Mouse (Mus musculus) left cerebral cortex, adult 9 months (tissue): ENCODE results near the gene Smg8.
"Not testable (repeated sequence)": the region's sequence is repeated elsewhere in the genome, so short reads cannot be mapped to it uniquely, and the experiment has no call there.

Experiments
- DNase-seq, 2 experiments: peaks; one replicate each; pipeline ENCODE4 v3.0.0; 2022; ENCODE audit warnings: low spot score in 2 of 2

Smg8 gene

GRCm38 (mm10) chr11:87086290-87086984 lies at the start of gene Smg8:
TSS of gene Smg8 (minus strand) at chr11:87086774.
- DNase-seq, result peak; percentile 49 to 83

- DNase-seq, result no peak
Measured at GRCm38 (mm10) chr11:87136233-87136632, 49.7 kb upstream of the Smg8 start.

DNA sequence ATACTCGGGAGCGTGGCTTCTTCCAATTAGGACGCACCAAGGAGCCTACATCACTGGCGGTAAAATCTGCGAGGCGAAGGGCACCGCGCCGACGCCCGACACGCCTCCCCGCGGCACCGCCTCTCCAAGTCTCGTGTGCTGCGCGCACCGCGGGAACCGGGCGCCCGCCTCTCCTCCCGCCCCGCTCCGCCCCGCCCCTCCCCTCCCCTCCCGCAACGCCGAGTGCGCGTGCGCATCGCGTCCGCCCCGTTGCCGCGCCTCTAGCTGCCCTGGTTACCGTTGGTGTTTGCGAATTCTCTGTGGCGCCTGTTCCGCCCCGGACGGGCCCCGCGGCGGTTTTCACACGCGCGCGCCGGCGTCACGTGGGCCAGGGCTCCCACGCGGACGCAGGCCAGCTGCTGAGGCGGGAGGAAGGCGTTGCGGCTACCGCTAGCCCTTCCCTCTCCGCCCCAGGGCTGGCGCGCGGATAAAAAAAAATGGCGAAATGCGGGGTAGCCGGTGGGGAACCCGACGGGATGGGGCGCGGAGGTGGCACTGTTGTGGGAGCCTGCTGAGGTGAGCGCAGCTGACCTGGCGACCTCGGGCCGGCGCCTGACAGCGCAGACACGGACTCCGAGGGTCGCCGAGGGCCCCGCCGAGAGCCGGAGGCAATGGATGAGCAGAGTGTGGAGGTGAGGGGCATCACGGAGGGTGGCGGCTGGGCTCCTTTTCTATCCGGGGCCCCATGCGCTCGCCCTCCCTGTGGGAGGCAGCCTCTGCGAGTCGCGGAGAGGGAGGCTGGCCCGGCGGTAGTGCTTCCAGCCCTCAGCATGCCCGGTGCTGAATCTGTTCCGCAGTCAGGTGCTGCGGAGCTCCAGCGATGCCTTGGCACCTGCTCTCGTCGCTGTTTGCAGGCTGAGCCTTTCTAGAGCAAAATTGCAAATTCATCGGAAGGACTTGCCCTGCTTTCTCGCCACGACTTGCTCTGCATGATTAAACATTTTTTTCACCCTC lies 40.5 kb upstream of the Smg8 start, which contains the start of gene Trim37:
Trim37 (plus strand) TSS at position 254 of the 993 bp plus-strand sequence.
- peak; percentile 74 to 89 for DNase-seq

GRCm38 (mm10) chr11:87126281-87126823 lies 39.8 kb upstream of the Smg8 start:
- DNase-seq, result no peak

DNA sequence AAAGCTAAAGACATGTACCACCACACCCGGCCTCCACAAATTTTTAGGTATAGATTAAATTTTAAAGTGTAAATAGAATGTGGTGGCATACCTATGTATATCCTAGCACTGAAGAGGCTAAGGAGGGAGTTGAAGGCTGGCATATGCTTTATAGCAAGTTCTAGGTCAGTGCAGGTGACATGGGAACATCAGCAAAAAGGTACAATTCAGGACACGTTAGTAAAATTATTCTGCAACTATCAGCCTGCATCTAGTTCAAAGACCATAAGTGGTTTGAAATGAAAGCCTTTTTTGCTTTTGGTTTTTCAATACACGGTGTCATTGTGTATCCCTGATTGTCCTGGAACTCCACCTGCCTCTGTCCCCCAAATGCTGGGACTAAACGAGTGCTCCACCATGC lies 39.0 kb upstream of the Smg8 start:
- no peak for DNase-seq

DNA sequence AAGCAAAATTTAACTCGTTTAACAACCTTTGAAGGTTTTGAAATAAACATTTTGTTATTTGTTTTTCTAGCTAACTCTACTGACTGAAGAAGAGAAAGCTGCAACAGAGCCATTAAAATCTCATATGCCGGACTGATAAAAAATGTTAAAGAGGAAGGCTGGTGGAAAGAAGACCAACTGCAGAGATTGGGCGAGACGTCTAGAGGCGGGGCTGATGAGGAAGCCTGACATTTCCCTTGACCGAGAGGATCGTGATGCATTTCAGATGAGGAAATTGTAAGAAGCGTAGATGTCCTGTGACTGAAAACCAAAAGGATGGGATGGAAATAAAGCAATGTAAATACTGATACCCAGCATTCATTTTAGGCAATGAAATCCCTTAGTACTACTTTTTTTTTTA lies 35.3 kb upstream of the Smg8 start:
- DNase-seq, result no peak

DNA sequence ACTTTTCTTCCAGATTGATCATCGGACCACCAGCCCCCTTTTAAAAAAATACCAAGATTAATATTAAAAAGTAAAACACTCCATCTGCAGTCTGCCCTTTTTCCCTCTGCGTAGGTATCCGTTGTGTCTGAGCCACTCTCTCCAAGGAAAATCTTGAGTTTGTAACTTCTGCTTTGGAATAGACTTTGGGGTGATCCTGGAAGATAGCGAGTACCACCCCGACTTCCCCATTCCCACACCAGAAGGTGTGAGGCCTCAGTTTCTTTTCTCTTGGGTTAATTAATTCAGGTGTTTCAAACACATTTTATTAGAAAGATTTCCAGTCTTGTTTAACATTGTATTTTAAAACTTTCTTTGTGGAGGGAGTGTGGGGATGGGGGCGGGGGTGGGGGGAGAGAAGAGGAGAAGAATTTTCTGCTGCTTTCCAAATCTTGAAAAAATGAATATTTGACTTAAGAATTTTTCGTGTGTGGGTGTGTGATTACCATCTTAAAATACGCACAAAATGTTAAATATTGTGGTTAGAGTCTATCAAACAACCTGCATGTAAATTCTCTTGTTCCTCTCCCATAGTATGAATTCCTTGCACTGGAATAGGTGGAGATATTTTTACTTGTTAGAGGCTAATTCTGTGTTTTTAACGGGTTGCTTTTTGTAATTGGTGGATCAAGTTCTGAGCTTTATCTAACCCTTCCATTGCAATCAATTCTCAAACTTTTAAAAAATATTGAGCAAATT lies 23.8 kb upstream of the Smg8 start:
- DNase-seq, result no peak

DNA sequence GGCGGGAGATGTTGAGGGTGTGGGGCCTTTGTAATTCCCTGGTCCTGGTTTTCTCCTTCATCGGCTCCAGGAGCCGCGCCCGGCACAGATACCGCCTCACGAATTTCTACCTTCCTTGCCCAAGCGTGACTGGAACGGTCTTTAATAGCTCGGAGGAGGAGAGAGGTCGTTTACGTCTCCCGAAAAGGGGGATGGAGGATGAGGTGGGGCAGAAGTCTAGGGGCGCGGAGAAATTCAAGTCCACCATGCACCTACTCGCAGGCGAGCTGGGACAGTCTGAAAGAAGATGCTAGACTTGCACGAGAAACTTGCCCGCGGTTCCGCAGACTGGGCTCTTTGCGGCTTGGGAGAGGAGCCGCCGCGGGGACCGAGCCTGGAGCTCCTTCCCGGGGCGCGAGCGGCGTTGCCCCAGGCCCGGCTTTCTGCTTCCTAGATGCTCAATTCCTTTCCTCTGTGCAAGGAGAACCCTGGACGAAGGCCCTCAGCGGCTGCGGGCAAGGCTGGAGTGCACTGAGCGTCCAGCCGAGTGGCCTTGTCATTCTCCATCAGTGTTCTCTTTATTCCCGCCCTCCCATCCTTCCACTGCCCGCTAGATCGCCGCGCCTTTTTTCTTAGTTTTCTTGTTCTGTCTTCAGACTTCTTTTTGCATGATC lies 23.1 kb upstream of the Smg8 start:
- no peak for DNase-seq

DNA sequence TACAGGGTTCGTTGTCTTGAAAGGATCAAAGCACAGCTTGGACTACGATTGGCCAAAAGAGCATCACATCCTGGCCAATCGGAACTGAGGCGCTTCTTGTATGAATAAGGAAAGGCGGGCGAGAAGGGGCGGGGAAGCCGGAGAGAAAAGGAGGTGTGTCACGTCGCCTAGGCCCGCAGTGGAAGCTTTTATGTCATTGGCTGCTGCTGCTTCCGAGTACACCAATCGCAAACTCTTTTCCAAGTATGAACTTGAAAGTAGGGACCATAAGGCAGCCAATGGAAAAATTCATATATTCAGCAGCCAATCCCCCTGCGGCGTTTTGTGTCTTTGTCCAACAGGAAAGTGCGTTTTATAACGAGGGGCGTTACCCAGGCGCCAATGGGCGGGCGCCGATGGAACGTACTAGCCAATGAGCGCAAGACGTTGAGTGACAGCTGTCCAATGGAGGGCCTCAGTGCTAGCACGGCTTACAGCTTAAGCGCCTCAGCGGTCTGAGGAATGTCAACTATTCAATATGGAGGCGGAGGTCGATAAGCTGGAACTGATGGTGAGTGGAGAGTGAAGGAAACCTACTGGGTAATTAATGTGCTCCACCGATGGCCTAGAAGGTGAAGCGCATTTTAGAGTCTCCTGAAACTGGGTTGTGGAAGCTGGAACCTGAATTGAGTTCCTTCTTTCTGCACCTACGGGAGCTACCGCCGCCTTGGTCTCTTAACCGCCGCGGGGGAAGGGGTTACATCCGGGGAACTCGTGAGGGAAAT lies 22.4 kb upstream of the Smg8 start, which contains the start of gene Ska2:
Ska2 (plus strand) TSS at position 480 of the 764 bp plus-strand sequence.
- peak; percentile 99 for DNase-seq

- no peak for DNase-seq
Measured at GRCm38 (mm10) chr11:87108409-87108754, 21.8 kb upstream of the Smg8 start, which contains the start of gene Prr11. TSS of gene Prr11 (minus strand) at chr11:87108708.

DNA sequence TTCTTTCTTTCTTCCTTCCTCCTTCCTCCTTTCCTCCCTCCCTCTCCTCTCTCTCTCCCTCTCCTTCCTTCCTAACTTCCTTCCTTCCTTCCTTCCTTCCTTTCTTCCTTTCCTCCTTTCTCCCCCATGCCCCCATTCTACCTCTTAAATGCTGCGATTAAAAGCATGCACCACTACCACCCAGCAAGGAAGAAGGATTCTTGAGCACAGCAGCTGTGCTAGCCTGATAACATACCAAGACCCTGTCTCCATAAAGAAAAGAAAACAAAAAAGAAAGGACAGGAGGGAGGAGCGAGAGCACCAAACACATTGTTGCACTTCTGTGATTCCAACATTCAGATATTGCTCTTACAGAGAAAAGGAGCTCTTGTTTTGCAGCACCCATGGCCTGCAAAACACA lies 568 bp upstream of the Smg8 start:
- DNase-seq, result no peak

DNA sequence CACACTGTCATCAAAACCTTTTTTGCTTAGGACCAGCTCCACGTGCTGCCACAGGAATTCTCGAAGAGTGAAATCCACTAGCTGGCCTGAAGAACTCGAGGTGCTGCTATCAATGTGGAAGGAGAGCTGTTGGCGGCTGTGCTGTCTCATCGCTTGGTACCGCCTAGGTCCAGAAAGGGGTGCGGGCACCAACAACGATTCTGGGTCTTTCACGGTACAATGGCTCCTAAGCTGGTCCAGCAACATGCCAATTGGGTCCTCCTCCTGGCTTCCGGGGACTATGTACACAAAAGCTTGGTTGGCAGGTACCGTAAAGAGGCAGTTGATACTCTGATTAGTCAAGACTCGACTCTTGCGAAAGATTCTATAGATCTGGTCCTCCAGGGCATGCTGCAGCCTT lies 1.1 kb downstream of the Smg8 start:
- DNase-seq, result no peak

DNA sequence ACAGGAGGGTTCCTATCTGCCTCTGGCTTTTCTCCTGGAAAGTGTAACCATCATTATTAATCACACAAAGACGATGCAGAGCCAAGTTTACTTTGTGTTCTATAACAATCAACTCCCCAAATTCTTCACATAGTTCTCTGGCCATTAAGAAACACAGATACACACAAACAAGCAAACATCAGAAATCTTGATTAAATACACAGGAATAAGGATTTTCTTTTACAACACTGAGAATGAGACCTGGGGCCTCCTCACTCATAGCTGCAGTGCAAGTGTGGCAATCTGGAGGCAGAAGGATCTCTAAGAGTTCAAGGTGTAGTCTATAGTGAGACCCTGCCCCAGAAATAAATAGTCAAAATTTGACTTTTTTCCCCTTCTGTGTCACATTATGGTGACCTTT lies 2.9 kb downstream of the Smg8 start:
- DNase-seq, result no peak

- DNase-seq, result peak; percentile 71 to 87
Measured at GRCm38 (mm10) chr11:87073866-87074440, 12.6 kb downstream of the Smg8 start, which contains the start of gene Gdpd1. TSS of gene Gdpd1 (minus strand) at chr11:87074062.

DNA sequence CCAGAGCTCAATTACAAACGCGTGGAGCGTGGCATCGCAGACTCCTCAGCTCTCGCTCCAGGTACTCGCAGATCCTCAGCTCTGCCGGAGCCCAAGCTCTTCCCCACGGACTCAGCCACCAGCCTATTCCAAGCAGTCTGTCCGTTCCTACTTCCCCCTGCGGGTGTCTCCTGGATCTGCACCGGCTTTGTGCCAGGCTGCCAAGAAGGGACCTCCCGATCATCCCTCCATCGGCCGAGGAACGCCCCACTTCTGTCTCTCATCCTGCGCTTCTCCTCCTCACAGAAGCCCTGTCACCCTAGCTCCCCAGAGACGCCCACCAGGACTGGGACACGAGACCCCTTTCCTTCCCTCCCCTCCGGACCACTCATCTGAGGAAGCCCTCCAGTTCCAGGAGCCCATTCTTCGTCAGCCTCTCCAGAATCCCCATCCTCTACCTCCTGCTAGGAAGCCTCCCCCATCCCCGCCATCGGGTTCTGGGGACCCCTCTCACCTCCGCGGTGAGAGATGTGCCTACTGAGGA lies 13.2 kb downstream of the Smg8 start:
- peak; percentile 58 to 80 for DNase-seq

DNA sequence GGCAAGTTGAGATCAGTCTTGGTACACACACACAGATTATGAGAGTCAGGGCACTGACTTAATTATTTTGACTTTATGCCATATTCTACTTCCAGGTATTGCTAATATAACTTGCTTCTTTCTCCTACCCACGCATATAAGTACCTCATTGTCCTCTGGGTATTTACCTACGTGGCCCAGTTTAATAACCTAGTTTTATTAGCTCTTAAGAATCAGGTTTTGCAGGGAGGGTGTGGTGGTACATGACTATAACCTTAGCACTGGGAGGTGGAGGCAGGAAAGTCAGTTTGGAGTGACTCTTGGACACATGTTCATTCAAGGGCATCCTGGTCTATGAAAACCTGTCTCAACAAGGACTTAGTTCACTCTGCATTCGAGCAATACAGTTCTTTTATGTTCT lies 24.5 kb downstream of the Smg8 start:
- no peak for DNase-seq

DNA sequence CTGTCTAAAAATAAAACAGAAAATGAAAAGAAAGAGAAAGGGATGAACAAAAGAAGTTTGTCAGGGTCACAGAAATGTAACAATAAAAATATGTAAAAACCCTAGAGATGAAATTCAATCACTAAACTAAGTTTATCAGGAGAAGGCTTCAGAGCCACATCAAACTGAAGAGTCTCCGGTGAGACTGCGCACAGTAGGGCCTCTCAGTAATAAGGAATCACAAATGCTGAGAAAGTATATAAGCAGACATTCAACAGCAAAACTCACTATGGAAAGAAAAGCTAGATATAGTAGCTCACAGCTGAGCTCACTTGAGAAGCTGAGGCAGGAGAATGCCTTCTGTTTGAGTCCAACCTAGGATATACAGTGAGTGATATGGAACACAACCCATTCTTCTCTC lies 26.2 kb downstream of the Smg8 start:
- DNase-seq, result no peak

DNA sequence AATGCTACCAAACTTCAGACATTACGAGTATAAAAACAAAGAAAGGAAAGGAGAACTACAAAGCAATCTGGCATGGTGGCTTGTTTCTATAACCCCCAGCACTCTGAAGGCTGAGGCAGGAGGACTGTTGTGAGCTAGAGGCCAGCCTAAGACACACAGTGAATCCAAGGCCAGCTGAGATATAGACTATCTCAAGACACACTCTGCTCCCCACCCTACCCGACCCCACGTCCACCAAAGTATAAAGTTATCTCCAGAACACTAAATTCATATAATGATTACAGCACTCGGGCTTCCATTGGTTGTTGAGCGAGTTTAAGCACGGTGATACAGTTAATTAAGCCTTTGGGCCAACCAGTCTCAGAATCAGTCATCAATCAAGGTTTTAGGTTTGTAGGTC lies 30.3 kb downstream of the Smg8 start:
- DNase-seq, result no peak

GRCm38 (mm10) chr11:87048900-87049299 lies 37.7 kb downstream of the Smg8 start:
- DNase-seq, result not testable (repeated sequence)

- DNase-seq, result no peak
Measured at GRCm38 (mm10) chr11:87046968-87047367, 39.6 kb downstream of the Smg8 start.
